Mouse (Mus musculus) limb, embryonic 11.5 days (tissue): Measurements from ENCODE around the gene Rhebl1. TPM values are rescaled to one million over a fixed set of nuclear protein-coding genes. Genes with fewer than 3 reads are reported as not detected.

ENCODE experiments used
- ATAC-seq: fragments of 200-750 bp; cut with Nextera tagmentation; 2 replicates; pipeline ENCODE4 v1.8.0; 2017; ENCODE audit warnings: low read depth; ENCODE audit not compliant: insufficient number of reproducible peaks, low FRiP score, low TSS enrichment
- DNase-seq: peaks from one replicate; pipeline ENCODE4 v3.0.0-alpha.2; 2015; ENCODE audit warnings: low spot score
- H3K27ac ChIP-seq: fragments of 300-500 bp; sonication (generic); replicated peaks from 2 replicates; pipeline ENCODE4 v1.5.1; 2014; ENCODE audit warnings: low read depth, mild to moderate bottlenecking, low read length
- H3K27me3 ChIP-seq: fragments of 300-500 bp; sonication (generic); 2 replicates; pipeline ENCODE4 v1.6.1; 2014; ENCODE audit warnings: mild to moderate bottlenecking, low read length, mixed read lengths; ENCODE audit not compliant: control insufficient read depth, insufficient read depth
- H3K36me3 ChIP-seq: fragments of 300-500 bp; sonication (generic); 2 replicates; pipeline ENCODE4 v1.6.1; 2014; ENCODE audit warnings: mild to moderate bottlenecking, low read length, moderate library complexity, mixed read lengths; ENCODE audit not compliant: control insufficient read depth, insufficient read depth
- H3K4me1 ChIP-seq: fragments of 300-500 bp; sonication (generic); 2 replicates; pipeline ENCODE4 v1.6.1; 2014; ENCODE audit warnings: low read length, mixed read lengths; ENCODE audit not compliant: control insufficient read depth, insufficient read depth
- H3K4me2 ChIP-seq: fragments of 300-500 bp; sonication (generic); 2 replicates; pipeline ENCODE4 v1.6.1; 2014; ENCODE audit warnings: low read depth, mild to moderate bottlenecking, moderate library complexity; ENCODE audit not compliant: severe bottlenecking
- H3K4me3 ChIP-seq: fragments of 300-500 bp; sonication (generic); 2 replicates; pipeline ENCODE4 v1.5.1; 2014; ENCODE audit warnings: low read depth, low read length
- H3K9ac ChIP-seq: fragments of 300-500 bp; sonication (generic); 2 replicates; pipeline ENCODE4 v1.6.1; 2014; ENCODE audit warnings: mild to moderate bottlenecking, low read length
- H3K9me3 ChIP-seq: fragments of 300-500 bp; sonication (generic); 2 replicates; pipeline ENCODE4 v1.6.1; 2016; ENCODE audit warnings: low read length; ENCODE audit not compliant: control insufficient read depth
- WGBS: fragments of 180-500 bp; shearing (Covaris S2); extraction: QIAGEN DNeasy Blood & Tissue Kit; methylation state at CpG from one replicate; pipeline ENCODE4 v1.1.7; 2014; 5-methylcytosine and 5-hydroxymethylcytosine counted together
- polyA plus RNA-seq: library from polyadenylated mRNA; unstranded; fragments of >200 nt; fragmentation: Nextera tagmentation; extraction: Ambion mirVana; gene quantifications from 2 replicates; pipeline ENCODE4 v1.2.1, GENCODE M21; 2014

The Rhebl1 gene
- polyA plus RNA-seq, 1 experiment from 2014 or later: 19.8 TPM

DNA sequence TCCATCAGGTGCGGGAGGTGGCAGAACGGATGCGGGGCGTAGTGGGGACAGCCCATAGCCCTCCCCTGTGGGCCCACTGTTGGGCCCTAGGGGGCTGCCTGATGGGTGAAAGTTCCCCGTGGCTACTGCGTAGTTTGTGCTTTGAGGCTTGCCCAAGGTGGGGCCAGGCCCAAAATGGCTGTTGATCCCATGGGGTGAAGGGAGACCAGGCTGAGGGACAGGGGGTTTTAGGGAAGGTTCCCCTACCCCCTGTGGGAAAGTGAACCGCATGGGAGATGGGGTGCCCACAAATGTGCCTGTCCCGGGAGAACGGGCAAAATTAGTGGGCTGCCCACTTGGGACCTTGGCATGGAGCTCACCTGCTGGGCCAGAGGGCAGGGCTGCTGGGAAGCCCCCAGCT, 42.3 kb downstream of the Rhebl1 start:
- DNase-seq: no peak
- ATAC-seq: no peak
- Histone ChIP-seq H3K4me3 (no peak overlapping the region), H3K4me2 (no peak overlapping the region), H3K27me3 (no peaks in the 10 kb centered on the region), H3K9me3 (no peaks in the 10 kb centered on the region), H3K9ac (no peak overlapping the region), H3K27ac (no peak overlapping the region), H3K36me3 (peaks cover 65% of the 10 kb centered on the region), H3K4me1 (no peaks in the 10 kb centered on the region)
- WGBS: 94% methylated on average over 9 of the region's 9 CpGs

DNA sequence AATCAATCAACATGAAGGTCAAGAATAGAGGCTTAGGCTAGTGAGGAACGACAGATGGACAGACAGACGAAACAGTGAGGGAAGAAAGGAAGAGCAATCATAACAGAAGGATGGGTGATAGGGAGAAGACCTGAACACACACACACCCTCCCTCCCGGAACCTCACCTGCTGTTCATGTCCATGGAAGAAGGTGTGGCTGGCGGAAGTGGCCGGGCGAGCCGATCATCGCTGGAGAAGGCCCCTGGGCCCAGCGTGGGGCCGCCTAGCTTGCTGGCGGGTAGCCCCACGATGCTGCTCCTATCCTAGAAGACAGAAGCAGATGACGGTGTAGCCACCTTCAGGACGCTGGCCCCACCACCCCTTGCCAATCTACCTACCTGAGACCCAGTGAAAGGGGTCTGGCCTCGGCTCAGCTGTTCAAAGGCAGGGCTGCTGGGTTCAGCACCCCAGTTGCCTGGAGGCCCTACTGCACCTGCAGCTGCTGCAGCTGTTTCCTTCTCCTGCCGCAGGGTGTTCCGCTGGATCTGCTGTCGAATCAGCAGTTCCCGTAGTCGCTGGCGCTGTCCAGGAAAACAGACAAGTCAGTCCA, 43.0 kb downstream of the Rhebl1 start:
- H3K9ac ChIP-seq: no peak overlapping the region
- no peak overlapping the region for H3K4me2 ChIP-seq
- H3K4me1 ChIP-seq: no peaks in the 10 kb centered on the region
- H3K9me3 ChIP-seq: no peaks in the 10 kb centered on the region
- H3K4me3 ChIP-seq: no peak overlapping the region
- ATAC-seq (no peak), DNase-seq (no peak)
- H3K27me3 ChIP-seq: no peaks in the 10 kb centered on the region
- H3K27ac ChIP-seq: no peak overlapping the region
- 91% methylated on average over 21 of the region's 21 CpGs for WGBS
- H3K36me3 ChIP-seq: peaks cover 69% of the 10 kb centered on the region

- H3K9ac ChIP-seq: no peak overlapping the region
- H3K27ac ChIP-seq: no peak overlapping the region
- no peaks in the 10 kb centered on the region for H3K4me1 ChIP-seq
- no peak for ATAC-seq
- H3K36me3 ChIP-seq: peaks cover 71% of the 10 kb centered on the region
- WGBS: 95% methylated on average over 14 of the region's 14 CpGs
- H3K27me3 ChIP-seq: no peaks in the 10 kb centered on the region
- no peak overlapping the region for H3K4me3 ChIP-seq
- DNase-seq: no peak
- H3K4me2 ChIP-seq: no peak overlapping the region
- no peaks in the 10 kb centered on the region for H3K9me3 ChIP-seq
These were observed 43.7 kb downstream of the Rhebl1 start for GRCm38 (mm10) chr15:98850668-98851067.

GRCm38 (mm10) chr15:98849956-98850600, 44.3 kb downstream of the Rhebl1 start:
- H3K36me3 ChIP-seq: peaks cover 71% of the 10 kb centered on the region
- ATAC-seq (no peak), DNase-seq (no peak)
- no peak overlapping the region for H3K27ac ChIP-seq
- no peak overlapping the region for H3K4me2 ChIP-seq
- no peak overlapping the region for H3K9ac ChIP-seq
- H3K4me1 ChIP-seq: no peaks in the 10 kb centered on the region
- H3K27me3 ChIP-seq: no peaks in the 10 kb centered on the region
- WGBS: 91% methylated on average over 16 of the region's 16 CpGs
- no peak overlapping the region for H3K4me3 ChIP-seq
- no peaks in the 10 kb centered on the region for H3K9me3 ChIP-seq

DNA sequence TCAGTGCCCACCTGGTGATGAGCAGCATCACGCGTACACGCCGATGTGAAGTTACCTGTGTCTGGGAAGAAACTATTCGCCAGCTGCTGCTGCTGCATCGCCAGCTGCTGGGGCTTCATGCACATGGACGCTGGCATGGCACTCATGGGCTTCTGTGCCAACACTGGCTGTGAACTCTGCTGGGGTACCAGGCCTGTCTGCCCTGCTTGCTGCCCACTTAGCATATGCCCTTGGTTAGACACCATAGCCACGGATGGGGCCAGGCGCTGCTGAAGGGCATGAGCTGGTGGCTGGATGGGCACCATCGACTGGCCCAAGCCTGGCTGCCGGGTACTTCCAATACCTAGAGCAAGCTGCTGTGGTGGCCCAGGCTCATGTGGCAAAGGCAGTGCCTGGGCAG, 45.2 kb downstream of the Rhebl1 start:
- 98% methylated on average over 11 of the region's 11 CpGs for WGBS
- Histone ChIP-seq H3K36me3 (peaks cover 75% of the 10 kb centered on the region), H3K9ac (no peak overlapping the region), H3K27ac (no peak overlapping the region), H3K27me3 (no peaks in the 10 kb centered on the region), H3K4me3 (no peak overlapping the region), H3K4me2 (no peak overlapping the region), H3K9me3 (no peaks in the 10 kb centered on the region), H3K4me1 (no peaks in the 10 kb centered on the region)
- ATAC-seq (no peak), DNase-seq (no peak)

DNA sequence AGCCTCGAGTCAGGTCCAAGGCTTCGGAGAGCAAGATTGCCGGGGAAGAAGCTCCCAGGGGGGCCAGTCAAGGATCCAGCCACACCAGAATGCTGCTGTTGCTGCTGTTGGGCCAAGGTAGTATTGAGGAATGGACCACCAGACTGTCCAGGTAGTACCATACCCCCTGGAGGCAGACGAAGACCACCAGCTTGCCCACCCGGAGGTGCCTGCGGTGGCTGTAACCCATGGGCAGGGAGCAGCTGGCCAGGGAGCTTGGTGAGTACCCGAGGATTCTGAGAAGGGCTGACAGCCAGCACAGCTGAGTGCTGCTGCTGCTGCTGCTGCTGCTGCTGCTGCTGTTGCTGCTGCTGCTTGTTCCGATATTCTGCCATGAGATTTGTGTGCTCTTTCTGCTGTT, 48.2 kb downstream of the Rhebl1 start:
- 89% methylated on average over 8 of the region's 8 CpGs for whole genome bisulfite sequencing
- Histone ChIP-seq H3K9ac (no peak overlapping the region), H3K4me3 (no peak overlapping the region), H3K36me3 (peaks cover 85% of the 10 kb centered on the region), H3K9me3 (no peaks in the 10 kb centered on the region), H3K4me1 (no peaks in the 10 kb centered on the region), H3K4me2 (no peak overlapping the region), H3K27me3 (no peaks in the 10 kb centered on the region), H3K27ac (no peak overlapping the region)
- ATAC-seq (no peak), DNase-seq (no peak)

GRCm38 (mm10) chr15:98845149-98845548, 49.2 kb downstream of the Rhebl1 start:
- no peaks in the 10 kb centered on the region for H3K9me3 ChIP-seq
- no peak overlapping the region for H3K9ac ChIP-seq
- H3K27ac ChIP-seq: no peak overlapping the region
- H3K27me3 ChIP-seq: no peaks in the 10 kb centered on the region
- WGBS: 93% methylated on average over 2 of the region's 2 CpGs
- H3K4me1 ChIP-seq: no peaks in the 10 kb centered on the region
- H3K4me2 ChIP-seq: 0 out of 2 replicates have a peak overlapping the region, but pooled peaks have one; percentile 1
- DNase-seq (no peak), ATAC-seq (no peak)
- H3K36me3 ChIP-seq: peaks cover 85% of the 10 kb centered on the region
- H3K4me3 ChIP-seq: no peak overlapping the region

DNA sequence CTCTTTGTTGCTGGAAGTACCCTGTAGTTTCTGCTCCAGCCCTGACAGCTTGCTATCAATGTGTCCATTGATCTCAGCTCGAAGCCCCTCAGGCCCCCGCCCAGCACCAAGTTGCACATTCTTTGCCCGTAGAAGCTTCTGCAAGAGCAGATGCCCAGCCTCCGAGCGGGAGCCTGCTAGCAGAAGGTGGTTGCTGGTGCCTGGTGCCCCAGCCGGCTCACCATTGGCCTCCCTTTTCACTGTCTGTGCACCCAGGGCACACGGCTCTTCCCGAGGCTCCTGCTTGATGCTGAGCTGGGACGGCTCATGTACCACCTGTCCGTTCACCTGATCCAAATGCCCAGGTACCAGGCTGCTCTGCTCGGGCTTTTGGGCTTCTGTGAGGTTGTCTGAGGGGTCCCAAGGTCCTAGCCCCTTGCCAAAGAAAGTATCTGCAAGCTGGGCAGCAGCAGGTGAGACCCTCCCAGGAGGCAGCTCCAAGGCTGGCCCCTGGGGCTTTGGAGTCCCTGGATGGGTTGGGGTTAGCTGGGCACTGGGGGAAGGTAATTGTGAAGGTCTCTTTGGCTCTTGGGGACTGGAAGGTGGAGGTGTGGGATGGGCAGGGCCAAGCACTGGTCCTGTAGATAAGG, 50.6 kb downstream of the Rhebl1 start:
- no peak for DNase-seq
- no peak for ATAC-seq
- H3K36me3 ChIP-seq: peaks cover 83% of the 10 kb centered on the region
- no peaks in the 10 kb centered on the region for H3K4me1 ChIP-seq
- H3K9me3 ChIP-seq: no peaks in the 10 kb centered on the region
- WGBS: 92% methylated on average over 11 of the region's 11 CpGs
- no peaks in the 10 kb centered on the region for H3K27me3 ChIP-seq
- no peak overlapping the region for H3K9ac ChIP-seq
- H3K27ac ChIP-seq: no peak overlapping the region
- no peak overlapping the region for H3K4me2 ChIP-seq
- no peak overlapping the region for H3K4me3 ChIP-seq
